Mouse (Mus musculus): Measurements from ENCODE around the gene 1110012L19Rik. TPM values are rescaled to one million over a fixed set of nuclear protein-coding genes. Genes with fewer than 3 reads are reported as not detected.

The 1110012L19Rik gene
- polyA plus RNA-seq (2012; rRNA removed), result 4.3 and 6.3 TPM in 2 replicates
- 8.7 and 9.4 TPM in 2 replicates for polyA plus RNA-seq (2014; fragmentation: Nextera tagmentation; extraction: Ambion mirVana)

GRCm38 (mm10) chrX:70385276-70385961 is at the start of gene 1110012L19Rik:
Gene 1110012L19Rik, plus strand, starts transcription at chrX:70385877.
- peak within 1 kb of the TSS; percentile 65 to 94 for H3K4me3 ChIP-seq (ENCODE audit: insufficient read depth in 1 of 2, low read depth in 2 of 2, low read length in 2 of 2)
- H3K4me1 ChIP-seq (replicated peaks; ENCODE audit: control insufficient read depth in 2 of 2, insufficient read depth in 2 of 2, low read length in 1 of 2), result peaks cover 0 to 9% of the 10 kb centered on the region in 2 experiments; a peak in 2 of 4 replicates
- ATAC-seq (ENCODE audit: insufficient read depth), result peak; percentile 93
- H3K27me3 ChIP-seq (ENCODE audit: control insufficient read depth, insufficient read depth, low read length), result no peaks in the 10 kb centered on the region
- H3K4me2 ChIP-seq (ENCODE audit: low read depth), result peak within 1 kb of the TSS; percentile 69
- 6% methylated on average over 22 of the region's 22 CpGs for WGBS (ENCODE audit: insufficient replicate concordance)
- H3K36me3 ChIP-seq (replicated peaks; ENCODE audit: control insufficient read depth, insufficient read depth, low read depth), result no peaks in the 10 kb centered on the region
- TF ChIP-seq EP300 (IDR thresholded peaks at IDR 0.05; ENCODE audit: low read depth) (no peak), CTCF (IDR thresholded peaks at IDR 0.05; ENCODE audit: low read depth) (no peak)
- DNase-seq (ENCODE audit: low read depth in 3 of 3, low spot score in 3 of 3), result peak; percentile 63 to 74 (median 71)
- H3K9ac ChIP-seq (replicated peaks), result peak within 1 kb of the TSS; percentile 62
- peak within 1 kb of the TSS; percentile 48 for H3K27ac ChIP-seq
- H3K9me3 ChIP-seq (ENCODE audit: control insufficient read depth, low read length), result no peaks in the 10 kb centered on the region

- H3K4me3 ChIP-seq (ENCODE audit: insufficient read depth in 1 of 2, low read depth in 2 of 2, low read length in 2 of 2), result no peak overlapping the region
- H3K4me1 ChIP-seq (replicated peaks; ENCODE audit: control insufficient read depth in 2 of 2, insufficient read depth in 2 of 2, low read length in 1 of 2), result no peaks in the 10 kb centered on the region; a peak in 1 of 4 replicates
- no peak for ATAC-seq (ENCODE audit: insufficient read depth)
- DNase-seq (ENCODE audit: low read depth in 3 of 3, low spot score in 3 of 3), result no peak
- H3K27ac ChIP-seq, result no peak overlapping the region
- H3K27me3 ChIP-seq (ENCODE audit: control insufficient read depth, insufficient read depth, low read length), result no peaks in the 10 kb centered on the region; the same call in 1 of the 2 replicates
- H3K4me2 ChIP-seq (ENCODE audit: low read depth), result no peak overlapping the region
- no peaks in the 10 kb centered on the region for H3K9me3 ChIP-seq (ENCODE audit: control insufficient read depth, low read length)
- 71% methylated on average over 7 of the region's 7 CpGs for WGBS (ENCODE audit: insufficient replicate concordance)
- H3K36me3 ChIP-seq (replicated peaks; ENCODE audit: control insufficient read depth, insufficient read depth, low read depth), result no peaks in the 10 kb centered on the region
- H3K9ac ChIP-seq (replicated peaks), result no peak overlapping the region
- no peak for TF ChIP-seq CTCF (IDR thresholded peaks at IDR 0.05; ENCODE audit: low read depth)
Observed at GRCm38 (mm10) chrX:70362985-70363384, 22.7 kb upstream of the 1110012L19Rik start.

- Histone ChIP-seq H3K4me1 (replicated peaks; ENCODE audit: control insufficient read depth in 2 of 2, insufficient read depth in 2 of 2, low read length in 1 of 2) (no peaks in the 10 kb centered on the region; a peak in 1 of 4 replicates), H3K4me2 (ENCODE audit: low read depth) (no peak overlapping the region), H3K9ac (replicated peaks) (no peak overlapping the region), H3K9me3 (ENCODE audit: control insufficient read depth, low read length) (no peaks in the 10 kb centered on the region), H3K27ac (no peak overlapping the region), H3K27me3 (ENCODE audit: control insufficient read depth, insufficient read depth, low read length) (no peaks in the 10 kb centered on the region; the same call in 1 of the 2 replicates), H3K36me3 (replicated peaks; ENCODE audit: control insufficient read depth, insufficient read depth, low read depth) (no peaks in the 10 kb centered on the region), H3K4me3 (ENCODE audit: insufficient read depth in 1 of 2, low read depth in 2 of 2, low read length in 2 of 2) (no peak overlapping the region)
- ATAC-seq (ENCODE audit: insufficient read depth) (no peak), DNase-seq (ENCODE audit: low read depth in 3 of 3, low spot score in 3 of 3) (no peak)
- 60% methylated on average over 5 of the region's 5 CpGs for WGBS (ENCODE audit: insufficient replicate concordance)
- TF ChIP-seq CTCF (IDR thresholded peaks at IDR 0.05; ENCODE audit: low read depth), result no peak
- no peak for TF ChIP-seq EP300 (IDR thresholded peaks at IDR 0.05; ENCODE audit: low read depth)
Observed at GRCm38 (mm10) chrX:70363446-70363845, 22.2 kb upstream of the 1110012L19Rik start.

GRCm38 (mm10) chrX:70364202-70364601 is 21.5 kb upstream of the 1110012L19Rik start:
- peak overlapping the region; percentile 61 to 75 for H3K4me3 ChIP-seq (ENCODE audit: insufficient read depth in 1 of 2, low read depth in 2 of 2, low read length in 2 of 2)
- DNase-seq (ENCODE audit: low read depth in 3 of 3, low spot score in 3 of 3) (no peak), ATAC-seq (ENCODE audit: insufficient read depth) (no peak)
- peak overlapping the region; percentile 51 for H3K9ac ChIP-seq (replicated peaks)
- H3K9me3 ChIP-seq (ENCODE audit: control insufficient read depth, low read length), result no peaks in the 10 kb centered on the region
- peak overlapping the region; percentile 66 for H3K4me2 ChIP-seq (ENCODE audit: low read depth)
- H3K27me3 ChIP-seq (ENCODE audit: control insufficient read depth, insufficient read depth, low read length), result no peaks in the 10 kb centered on the region; the same call in 1 of the 2 replicates
- no peak for TF ChIP-seq CTCF (IDR thresholded peaks at IDR 0.05; ENCODE audit: low read depth)
- no peak for TF ChIP-seq EP300 (IDR thresholded peaks at IDR 0.05; ENCODE audit: low read depth)
- 65% methylated on average over 1 of the region's 1 CpGs for WGBS (ENCODE audit: insufficient replicate concordance)
- no peaks in the 10 kb centered on the region; a peak in 1 of 4 replicates for H3K4me1 ChIP-seq (replicated peaks; ENCODE audit: control insufficient read depth in 2 of 2, insufficient read depth in 2 of 2, low read length in 1 of 2)
- no peaks in the 10 kb centered on the region for H3K36me3 ChIP-seq (replicated peaks; ENCODE audit: control insufficient read depth, insufficient read depth, low read depth)
- no peak overlapping the region for H3K27ac ChIP-seq

All from liver, embryonic 14.5 days (tissue).